Mouse (Mus musculus) c-Kit-positive CD71-positive TER-119-positive erythroid progenitor cells, embryonic 14.5 days (primary cell): Measurements from ENCODE around the gene Rhox2h.
"Not testable (repeated sequence)": the region's sequence is repeated elsewhere in the genome, so short reads cannot be mapped to it uniquely, and the experiment has no call there.

Experiments
- DNase-seq: peaks from one replicate; pipeline ENCODE4 v3.0.0-alpha.2; 2013; ENCODE audit warnings: low spot score

Rhox2h gene

GRCm38 (mm10) chrX:37673177-37673576, at the start of gene Rhox2h:
Rhox2h (minus strand) TSS chrX:37673277.
- not testable (repeated sequence) for DNase-seq

- no peak for DNase-seq
These were observed 28.8 kb upstream of the Rhox2h start for GRCm38 (mm10) chrX:37701821-37702387.

- DNase-seq, result no peak
These were observed 19.2 kb upstream of the Rhox2h start for GRCm38 (mm10) chrX:37692261-37692660.

- DNase-seq, result no peak
These were observed 10.1 kb upstream of the Rhox2h start for GRCm38 (mm10) chrX:37683031-37683715.

GRCm38 (mm10) chrX:37668664-37669063, 4.4 kb downstream of the Rhox2h start, which contains the start of gene Rhox3h:
Rhox3h (minus strand) TSS chrX:37668764.
- DNase-seq, result not testable (repeated sequence)

GRCm38 (mm10) chrX:37651227-37651626, 21.9 kb downstream of the Rhox2h start, which contains the start of gene Rhox4g:
Rhox4g (minus strand) TSS chrX:37651327.
- DNase-seq, result not testable (repeated sequence)

GRCm38 (mm10) chrX:37643370-37643769, 29.7 kb downstream of the Rhox2h start, which contains the start of gene Rhox2g:
Rhox2g (minus strand) TSS chrX:37643470.
- not testable (repeated sequence) for DNase-seq

- not testable (repeated sequence) for DNase-seq
These were observed 44.6 kb downstream of the Rhox2h start, which contains the start of gene Rhox3g for GRCm38 (mm10) chrX:37628512-37628911. Rhox3g (minus strand) TSS chrX:37628612.
